Mouse (Mus musculus) kidney, adult 9 months (tissue): ENCODE data around the gene Pphln1.
"Not testable (repeated sequence)": the region's sequence is repeated elsewhere in the genome, so short reads cannot be mapped to it uniquely, and the experiment has no call there.

Experiments
- DNase-seq: peaks from one replicate; pipeline ENCODE4 v3.0.0; 2022

The Pphln1 gene

DNA sequence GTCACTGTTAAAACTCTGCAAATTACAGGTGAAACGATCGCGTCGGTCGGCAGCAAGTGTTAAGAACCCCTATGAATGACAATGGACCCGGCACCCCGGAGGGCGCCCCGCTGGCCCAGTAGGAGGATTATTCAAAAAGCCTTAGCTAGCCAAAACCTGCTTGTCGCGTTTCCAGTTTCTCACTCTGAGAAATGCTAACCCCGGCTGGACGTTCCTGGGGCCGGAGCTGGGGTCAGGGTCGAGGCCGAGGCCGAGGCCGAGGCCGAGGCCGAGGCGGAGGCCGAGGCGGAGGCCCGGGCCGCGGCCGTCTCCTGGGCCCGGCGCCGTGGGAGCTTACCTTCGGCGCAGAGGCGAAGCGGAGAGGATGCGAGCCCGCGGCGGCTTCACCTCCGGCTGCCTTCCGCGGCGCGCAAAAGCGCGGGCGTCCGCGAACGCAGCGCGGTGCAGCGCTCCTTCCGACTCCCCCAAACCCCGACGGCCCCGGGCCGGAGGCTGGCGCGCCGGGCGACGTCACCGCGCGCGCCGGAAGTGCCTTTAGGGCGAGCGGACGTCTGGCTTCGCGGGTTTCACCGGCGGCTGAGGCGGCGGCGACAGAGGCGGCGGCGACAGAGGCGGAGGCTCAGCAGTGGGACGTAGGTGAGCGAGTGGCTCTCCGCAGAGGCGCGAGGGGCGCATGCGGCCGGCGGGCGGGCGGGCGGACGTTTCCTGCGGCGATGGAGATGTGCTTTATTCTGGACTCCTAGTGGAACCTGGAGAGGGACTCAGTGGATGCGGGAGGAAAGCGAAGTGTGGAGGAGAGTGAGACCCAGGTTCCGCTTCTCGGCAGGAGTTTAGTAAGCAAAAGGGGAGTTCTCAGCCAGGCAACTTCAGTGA is at the start of gene Pphln1, which contains the start of gene Zcrb1:
Gene Pphln1 (plus strand): TSS at position 525 of the 873 bp plus-strand sequence.
Gene Zcrb1 (minus strand): TSS at position 509 of the 873 bp plus-strand sequence.
- DNase-seq: peak; percentile 72

DNA sequence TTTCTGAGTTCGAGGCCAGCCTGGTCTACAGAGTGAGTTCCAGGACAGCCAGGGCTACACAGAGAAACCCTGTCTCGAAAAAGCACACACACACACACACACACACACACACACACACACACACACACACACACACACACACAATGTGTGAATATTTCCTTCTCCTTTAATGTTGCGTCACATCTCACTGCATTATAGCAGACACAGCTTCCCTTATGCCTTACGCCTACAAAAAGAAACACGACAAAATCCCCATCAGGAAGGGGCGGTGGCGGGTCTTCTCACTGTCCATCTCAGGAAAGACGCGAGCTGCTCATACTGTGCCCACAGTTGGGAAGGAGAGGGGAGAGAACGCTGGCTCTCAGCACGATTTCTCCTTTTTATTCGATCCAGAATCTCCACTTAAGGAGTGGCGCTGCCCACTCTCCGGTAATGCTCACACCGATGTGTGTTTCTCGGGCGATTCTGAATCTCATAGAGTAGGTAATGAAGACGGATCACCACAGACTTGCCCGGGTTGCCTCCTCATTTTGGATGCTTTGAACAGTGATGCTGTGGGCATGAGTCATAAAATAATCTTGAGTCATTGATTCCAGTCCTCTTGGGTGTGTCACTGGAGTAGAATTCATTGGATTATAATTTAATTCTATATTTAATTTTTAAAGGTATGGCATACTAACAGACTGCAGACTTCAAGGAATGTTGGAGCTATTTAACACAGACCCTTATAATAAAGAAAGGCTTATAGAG is 39.6 kb upstream of the Pphln1 start:
- no peak for DNase-seq

GRCm38 (mm10) chr15:93365561-93365960 is 32.6 kb upstream of the Pphln1 start:
- DNase-seq: no peak

DNA sequence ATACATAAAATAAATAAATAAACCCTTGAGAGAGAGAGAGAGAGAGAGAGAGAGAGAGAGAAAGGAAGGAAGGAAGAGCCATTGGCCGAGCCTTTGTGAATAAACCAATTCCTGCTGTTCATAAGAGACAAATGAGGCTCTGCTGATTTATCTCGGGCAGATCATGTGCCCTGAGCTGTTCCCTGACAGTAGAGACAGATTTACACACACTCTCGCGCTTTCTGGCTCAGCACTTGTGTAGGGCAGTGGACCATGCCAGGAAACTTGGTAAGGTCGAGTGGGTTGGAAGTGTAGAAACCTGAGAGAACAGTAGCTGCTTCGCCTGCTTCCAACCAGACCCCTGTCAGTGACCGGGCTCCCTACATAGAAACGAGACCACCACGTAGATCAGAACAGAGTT is 29.6 kb upstream of the Pphln1 start:
- DNase-seq: peak; percentile 7

- no peak for DNase-seq
Observed at GRCm38 (mm10) chr15:93371838-93372237, 26.3 kb upstream of the Pphln1 start.

DNA sequence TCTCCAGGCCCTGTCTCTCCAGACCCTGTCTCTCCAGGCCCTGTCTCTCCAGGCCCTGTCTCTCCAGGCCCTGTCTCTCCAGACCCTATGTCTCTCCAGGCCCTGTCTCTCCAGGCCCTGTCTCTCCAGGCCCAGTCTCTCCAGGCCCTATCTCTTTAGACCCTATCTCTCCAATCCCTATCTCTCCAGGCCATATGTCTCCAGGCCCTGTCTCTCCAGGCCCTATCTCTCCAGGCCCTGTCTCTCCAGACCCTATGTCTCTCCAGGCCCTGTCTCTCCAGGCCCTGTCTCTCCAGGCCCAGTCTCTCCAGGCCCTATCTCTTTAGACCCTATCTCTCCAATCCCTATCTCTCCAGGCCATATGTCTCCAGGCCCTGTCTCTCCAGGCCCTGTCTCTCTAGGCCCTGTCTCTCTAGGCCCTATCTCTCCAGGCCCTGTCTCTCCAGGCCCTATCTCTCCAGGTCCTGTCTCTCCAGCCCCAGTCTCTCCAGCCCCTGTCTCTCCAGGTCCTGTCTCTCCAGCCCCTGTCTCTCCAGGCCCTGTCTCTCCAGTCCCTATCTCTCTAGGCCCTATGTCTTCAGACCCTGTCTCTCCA is 25.5 kb upstream of the Pphln1 start:
- DNase-seq: not testable (repeated sequence)

DNA sequence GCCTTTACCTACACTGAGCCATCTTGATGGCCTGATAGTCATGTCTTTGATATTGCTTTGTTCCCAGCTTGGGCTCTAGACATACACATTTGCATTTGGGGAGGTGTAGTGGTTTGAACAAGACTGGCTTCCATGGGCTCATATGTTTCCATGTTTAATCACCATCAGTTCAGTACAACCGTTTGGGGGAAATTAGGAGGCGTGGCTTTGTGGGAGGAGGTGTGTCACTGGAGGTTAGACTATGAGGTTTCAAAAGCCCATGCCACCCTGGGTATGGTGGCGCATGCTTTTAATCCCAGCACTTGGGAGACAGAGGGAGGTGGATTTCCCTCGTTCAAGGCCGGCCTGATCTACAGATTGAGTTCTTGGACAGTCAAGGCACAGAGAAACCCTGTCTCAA is 22.5 kb upstream of the Pphln1 start:
- DNase-seq: no peak

- DNase-seq: no peak
Observed at GRCm38 (mm10) chr15:93379177-93379576, 19.0 kb upstream of the Pphln1 start.

DNA sequence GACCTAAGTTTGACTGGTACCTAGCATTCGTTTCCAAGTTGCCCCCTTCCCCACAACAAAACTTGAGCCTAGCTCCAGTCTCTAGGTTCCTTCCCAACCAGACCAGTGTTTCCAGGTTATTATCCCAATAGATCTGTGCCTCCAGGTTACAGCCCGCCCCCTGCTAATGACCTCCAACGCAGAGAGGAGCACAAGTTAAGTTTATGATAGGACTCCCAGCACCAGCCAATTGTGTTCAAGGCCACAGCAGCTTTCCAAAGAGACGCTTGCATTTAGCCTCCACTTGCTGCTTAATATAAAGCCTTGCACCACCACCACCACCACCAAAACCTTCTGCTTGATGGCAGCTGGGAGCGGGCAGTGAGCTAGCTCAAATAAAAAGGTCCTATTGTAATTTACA is 16.8 kb upstream of the Pphln1 start:
- no peak for DNase-seq

DNA sequence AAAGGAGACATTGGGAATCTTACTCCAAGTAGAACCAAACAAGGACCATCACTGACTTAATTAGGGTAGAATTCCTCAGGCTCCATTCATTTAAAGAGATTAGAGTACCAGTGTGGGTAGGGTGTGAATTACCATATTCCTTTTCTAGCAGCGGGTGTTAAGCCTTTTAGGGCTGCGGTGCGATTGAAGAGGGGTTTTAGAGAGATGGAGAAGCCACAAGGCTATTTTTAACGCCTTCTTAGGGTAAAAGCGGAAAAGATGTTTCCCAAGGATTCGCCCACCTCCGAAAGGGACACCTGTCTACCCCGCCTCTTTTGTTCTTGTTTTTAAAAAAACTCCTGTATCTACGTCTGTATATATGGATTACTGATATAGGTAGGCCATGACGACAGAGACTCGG is 881 bp upstream of the Pphln1 start:
- DNase-seq: no peak

- DNase-seq: no peak
Observed at GRCm38 (mm10) chr15:93398699-93399540, 770 bp downstream of the Pphln1 start.

GRCm38 (mm10) chr15:93401446-93401845 is 3.3 kb downstream of the Pphln1 start:
- no peak for DNase-seq

- DNase-seq: no peak
Observed at GRCm38 (mm10) chr15:93402730-93403129, 4.6 kb downstream of the Pphln1 start.

- DNase-seq: no peak
Observed at GRCm38 (mm10) chr15:93404849-93405248, 6.7 kb downstream of the Pphln1 start.

- DNase-seq: no peak
Observed at GRCm38 (mm10) chr15:93405446-93405986, 7.4 kb downstream of the Pphln1 start.

DNA sequence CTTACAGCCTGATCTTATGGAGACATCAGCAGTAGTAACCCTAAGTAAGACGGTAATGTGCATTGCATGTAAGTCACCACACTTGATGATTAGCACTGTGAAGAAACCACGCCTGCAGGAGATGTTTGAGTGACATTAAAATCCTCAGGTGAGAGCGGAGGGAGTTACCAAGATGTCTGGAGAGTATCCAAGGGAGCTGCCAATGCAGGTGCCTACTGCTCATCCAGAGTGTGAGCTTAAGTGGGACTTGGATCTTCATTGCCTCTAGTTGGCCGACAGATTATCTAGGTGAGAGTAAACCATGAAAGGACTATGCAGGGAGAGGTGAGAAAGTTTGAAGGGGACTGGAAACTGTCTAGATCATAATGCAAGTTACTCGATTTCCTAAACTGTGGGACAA is 8.3 kb downstream of the Pphln1 start:
- no peak for DNase-seq

GRCm38 (mm10) chr15:93412445-93412844 is 14.3 kb downstream of the Pphln1 start:
- DNase-seq: no peak

DNA sequence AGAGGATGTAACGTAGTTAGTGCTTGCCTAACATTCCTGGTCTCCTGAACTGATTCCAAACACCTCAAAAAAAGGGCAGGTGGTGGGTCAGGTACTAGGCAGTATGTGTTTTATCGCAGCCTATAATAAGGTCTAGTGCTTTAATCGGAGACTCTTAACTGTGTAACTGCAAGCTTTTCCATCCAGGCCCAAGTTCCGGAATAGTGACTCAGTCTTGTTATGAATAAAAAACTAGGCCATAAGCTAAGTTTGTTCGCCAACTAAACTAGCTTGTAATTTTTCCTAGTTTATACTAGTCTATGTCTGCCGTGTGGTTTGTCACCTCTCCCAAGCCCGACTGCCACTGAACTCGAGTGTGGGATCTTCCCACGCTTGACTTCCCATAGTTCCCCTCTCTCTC is 16.3 kb downstream of the Pphln1 start:
- no peak for DNase-seq

- DNase-seq: no peak
Observed at GRCm38 (mm10) chr15:93416300-93416699, 18.1 kb downstream of the Pphln1 start.

DNA sequence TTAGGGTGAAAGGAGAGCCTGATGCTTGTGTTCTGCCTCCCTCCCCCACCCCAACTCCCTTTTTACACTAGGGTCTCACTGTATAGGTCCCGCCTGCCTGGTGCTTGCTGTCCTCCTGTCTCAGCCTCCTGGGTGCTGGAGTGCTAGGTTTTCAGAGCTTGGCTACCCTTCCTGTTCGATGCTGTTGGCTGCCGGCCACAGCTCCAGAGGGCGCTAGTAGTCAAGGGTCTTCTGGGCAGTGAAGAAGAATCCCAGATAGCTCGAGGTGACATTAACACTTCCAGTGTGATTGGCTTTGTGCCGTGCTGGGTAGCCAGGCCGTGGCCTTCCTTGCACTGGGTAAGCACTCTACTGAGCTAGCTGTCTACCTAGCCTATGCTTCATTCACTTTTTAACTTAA is 22.4 kb downstream of the Pphln1 start:
- DNase-seq: no peak

GRCm38 (mm10) chr15:93422537-93422936 is 24.4 kb downstream of the Pphln1 start:
- DNase-seq: no peak

DNA sequence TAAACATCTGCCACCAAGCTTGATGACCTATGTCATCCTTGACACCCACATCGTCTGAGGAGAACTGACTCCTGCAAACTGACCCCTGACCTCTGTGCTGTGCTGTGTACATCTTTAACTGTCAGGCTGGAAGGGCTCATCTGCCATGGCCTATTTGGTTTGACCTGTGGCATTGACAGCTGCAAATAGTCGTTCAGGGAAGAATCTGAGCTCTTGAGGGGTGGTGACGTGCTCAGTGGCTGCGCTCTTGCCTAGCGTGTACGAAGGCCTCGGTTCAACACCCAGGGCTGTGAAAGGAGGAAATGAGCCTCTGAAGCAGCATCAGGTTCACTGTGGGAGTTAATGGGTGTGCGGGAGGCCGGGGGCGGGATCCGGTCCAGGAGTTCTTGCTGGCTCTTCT is 35.7 kb downstream of the Pphln1 start:
- DNase-seq: peak; percentile 7
